Mouse (Mus musculus) ES-E14 (cell line): ENCODE measurements at regions not wholly inside any gene's neighbourhood (a gene's known extent, or its start where the extent isn't known, plus 50 kb on each side); places are given as distances from the start of the nearest gene placed in this dataset.

Experiments
- CHD2 ChIP-seq: IDR thresholded peaks from 2 replicates; pipeline ENCODE4 v1.6.1; 2014; ENCODE audit warnings: mild to moderate bottlenecking, low read depth, low read length, inconsistent platforms
- HCFC1 ChIP-seq: IDR thresholded peaks from 2 replicates; pipeline ENCODE4 v1.6.1; 2012; ENCODE audit warnings: low read length, inconsistent platforms, borderline replicate concordance; ENCODE audit not compliant: insufficient read depth
- MAFK ChIP-seq: IDR thresholded peaks from 2 replicates; pipeline ENCODE4 v1.6.1; 2014; ENCODE audit warnings: mild to moderate bottlenecking, low read depth, low read length, inconsistent platforms; ENCODE audit not compliant: insufficient read depth
- ZC3H11A ChIP-seq: IDR thresholded peaks from 2 replicates; pipeline ENCODE4 v1.6.1; 2012; ENCODE audit warnings: low read depth, mild to moderate bottlenecking, inconsistent platforms, low read length, borderline replicate concordance
- ZNF384 ChIP-seq: IDR thresholded peaks from 2 replicates; pipeline ENCODE4 v1.6.1; 2012; ENCODE audit warnings: low read depth, low read length, inconsistent platforms

DNA sequence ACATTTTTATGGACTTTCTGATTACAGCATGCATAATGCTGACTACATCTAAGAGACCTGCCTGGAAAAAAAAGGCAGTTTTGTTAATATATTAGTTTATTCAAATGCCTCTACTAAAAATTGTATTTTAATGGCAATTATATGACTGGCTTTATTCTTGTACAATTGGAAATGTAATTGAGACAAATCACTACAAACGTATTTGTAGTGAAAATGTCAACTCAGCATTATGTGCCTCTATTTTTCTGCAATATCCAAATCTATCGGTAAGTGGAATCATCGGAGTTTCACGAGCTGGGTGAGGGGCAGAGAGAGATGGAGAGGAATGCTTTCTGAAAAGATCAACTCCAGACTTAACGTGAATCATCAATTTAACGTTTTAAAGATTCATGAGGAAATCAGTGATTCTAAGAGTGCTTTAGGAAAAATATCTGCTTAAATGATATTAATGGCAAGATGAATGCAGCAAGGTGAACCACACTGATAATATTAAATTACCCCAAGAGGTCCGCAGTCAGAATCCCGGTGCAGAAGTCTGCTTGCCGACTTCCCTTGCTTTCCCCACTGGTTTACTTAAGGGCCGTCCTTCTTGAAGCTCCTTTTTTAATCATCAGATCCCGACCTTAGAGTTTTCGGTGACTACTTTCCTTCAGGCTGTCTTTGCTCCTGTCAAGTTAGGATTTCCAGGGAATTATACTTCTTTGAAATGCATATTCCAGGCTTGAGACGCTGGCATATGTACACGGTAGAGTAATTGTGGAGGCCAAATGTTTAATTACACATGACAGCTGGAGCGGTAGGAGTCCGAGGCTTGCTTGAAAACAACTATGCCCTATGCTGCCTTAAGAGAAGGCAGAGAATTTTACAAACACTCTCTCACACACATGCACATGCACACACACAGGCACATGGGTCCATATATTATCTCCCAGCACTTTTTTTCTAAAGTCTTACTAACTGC is 544.7 kb downstream of the Tmem182 start:
- TF ChIP-seq HCFC1 (no peak), CHD2 (no peak), ZNF384 (no peak), MAFK (peak; percentile 84), ZC3H11A (no peak)
